Mouse (Mus musculus) liver, embryonic 14.5 days (tissue): ENCODE data around the gene Arel1.

Experiments used
- CTCF ChIP-seq: IDR thresholded peaks from 2 replicates; pipeline ENCODE4 v1.5.1; 2016; ENCODE audit warnings: antibody characterized with exemption, low read depth, control low read depth
- EP300 ChIP-seq: IDR thresholded peaks from 2 replicates; pipeline ENCODE4 v1.6.1; 2016; ENCODE audit warnings: antibody characterized with exemption, low read depth

- no peak for TF ChIP-seq EP300
- TF ChIP-seq CTCF, result no peak
Measured at GRCm38 (mm10) chr12:84904399-84904798, 66.3 kb downstream of the Arel1 start.
